Mouse (Mus musculus): ENCODE measurements around the gene Ppm1e. TPM values are rescaled to one million over a fixed set of nuclear protein-coding genes. Genes with fewer than 3 reads are reported as not detected.

Ppm1e gene
- polyA plus RNA-seq, 1 experiment from 2014 or later = 1.7 TPM

- Histone ChIP-seq H3K9me3 (replicated peaks) (no peaks in the 10 kb centered on the region), H3K27me3 (no peaks in the 10 kb centered on the region), H3K36me3 (replicated peaks) (no peaks in the 10 kb centered on the region), H3K9ac (no peak overlapping the region), H3K4me1 (replicated peaks) (no peaks in the 10 kb centered on the region), H3K4me3 (replicated peaks) (no peak overlapping the region), H3K27ac (replicated peaks) (no peak overlapping the region), H3K4me2 (no peak overlapping the region)
- 76% methylated on average over 6 of the region's 6 CpGs for WGBS (ENCODE audit: insufficient replicate concordance)
- ATAC-seq (ENCODE audit: insufficient read depth) = no peak
Observed at GRCm38 (mm10) chr11:87250132-87250531, 108.7 kb downstream of the Ppm1e start.

GRCm38 (mm10) chr11:87247494-87247866 is 111.3 kb downstream of the Ppm1e start:
- no peak overlapping the region for H3K4me2 ChIP-seq
- WGBS (ENCODE audit: insufficient replicate concordance) = 83% methylated on average over 5 of the region's 5 CpGs
- no peak for ATAC-seq (ENCODE audit: insufficient read depth)

GRCm38 (mm10) chr11:87246724-87247493 is 111.9 kb downstream of the Ppm1e start:
- H3K9me3 ChIP-seq (replicated peaks) = no peaks in the 10 kb centered on the region
- 78% methylated on average over 9 of the region's 9 CpGs for WGBS (ENCODE audit: insufficient replicate concordance)
- no peaks in the 10 kb centered on the region for H3K36me3 ChIP-seq (replicated peaks)
- H3K4me1 ChIP-seq (replicated peaks) = no peaks in the 10 kb centered on the region
- no peaks in the 10 kb centered on the region for H3K27me3 ChIP-seq
- H3K4me3 ChIP-seq (replicated peaks) = no peak overlapping the region
- H3K27ac ChIP-seq (replicated peaks) = no peak overlapping the region
- no peak overlapping the region for H3K9ac ChIP-seq
- no peak for ATAC-seq (ENCODE audit: insufficient read depth)
- H3K4me2 ChIP-seq = no peak overlapping the region

More at GRCm38 (mm10) chr11:87247494-87247866, 111.3 kb downstream of the Ppm1e start:
- Histone ChIP-seq H3K27me3 (no peaks in the 10 kb centered on the region), H3K4me3 (replicated peaks) (no peak overlapping the region), H3K36me3 (replicated peaks) (no peaks in the 10 kb centered on the region), H3K27ac (replicated peaks) (no peak overlapping the region), H3K9ac (no peak overlapping the region), H3K4me1 (replicated peaks) (no peaks in the 10 kb centered on the region), H3K9me3 (replicated peaks) (no peaks in the 10 kb centered on the region)

- Histone ChIP-seq H3K27me3 (no peaks in the 10 kb centered on the region), H3K4me1 (replicated peaks) (no peaks in the 10 kb centered on the region), H3K4me3 (replicated peaks) (no peak overlapping the region), H3K9ac (no peak overlapping the region), H3K9me3 (replicated peaks) (no peaks in the 10 kb centered on the region), H3K4me2 (no peak overlapping the region), H3K36me3 (replicated peaks) (no peaks in the 10 kb centered on the region), H3K27ac (replicated peaks) (no peak overlapping the region)
- no peak for ATAC-seq (ENCODE audit: insufficient read depth)
- 72% methylated on average over 4 of the region's 4 CpGs for WGBS (ENCODE audit: insufficient replicate concordance)
Observed at GRCm38 (mm10) chr11:87246107-87246651, 112.6 kb downstream of the Ppm1e start.

- no peak overlapping the region for H3K9ac ChIP-seq
- H3K27ac ChIP-seq (replicated peaks) = no peak overlapping the region
- peaks cover 6% of the 10 kb centered on the region; the same call in 1 of the 2 replicates for H3K36me3 ChIP-seq (replicated peaks)
- no peaks in the 10 kb centered on the region for H3K4me1 ChIP-seq (replicated peaks)
- 41% methylated on average over 9 of the region's 9 CpGs for WGBS (ENCODE audit: insufficient replicate concordance)
- H3K4me3 ChIP-seq (replicated peaks) = no peak overlapping the region
- H3K4me2 ChIP-seq = no peak overlapping the region
- ATAC-seq (ENCODE audit: insufficient read depth) = no peak
- H3K9me3 ChIP-seq (replicated peaks) = no peaks in the 10 kb centered on the region
- no peaks in the 10 kb centered on the region for H3K27me3 ChIP-seq
Observed at GRCm38 (mm10) chr11:87245171-87245840, 113.5 kb downstream of the Ppm1e start.

GRCm38 (mm10) chr11:87241256-87241655 is 117.6 kb downstream of the Ppm1e start:
- peaks cover 6% of the 10 kb centered on the region for H3K36me3 ChIP-seq (replicated peaks)
- 69% methylated on average over 7 of the region's 7 CpGs for WGBS (ENCODE audit: insufficient replicate concordance)
- H3K4me3 ChIP-seq (replicated peaks) = no peak overlapping the region
- no peak for ATAC-seq (ENCODE audit: insufficient read depth)
- H3K4me1 ChIP-seq (replicated peaks) = no peaks in the 10 kb centered on the region
- no peak overlapping the region for H3K9ac ChIP-seq
- H3K9me3 ChIP-seq (replicated peaks) = no peaks in the 10 kb centered on the region
- no peak overlapping the region for H3K27ac ChIP-seq (replicated peaks)
- no peaks in the 10 kb centered on the region for H3K27me3 ChIP-seq
- no peak overlapping the region for H3K4me2 ChIP-seq

GRCm38 (mm10) chr11:87240833-87241215 is 118.0 kb downstream of the Ppm1e start:
- no peak overlapping the region for H3K4me3 ChIP-seq (replicated peaks)
- no peaks in the 10 kb centered on the region for H3K9me3 ChIP-seq (replicated peaks)
- no peaks in the 10 kb centered on the region for H3K4me1 ChIP-seq (replicated peaks)
- WGBS (ENCODE audit: insufficient replicate concordance) = 77% methylated on average over 4 of the region's 4 CpGs
- H3K27me3 ChIP-seq = no peaks in the 10 kb centered on the region
- peaks cover 6% of the 10 kb centered on the region for H3K36me3 ChIP-seq (replicated peaks)
- no peak overlapping the region for H3K27ac ChIP-seq (replicated peaks)
- H3K4me2 ChIP-seq = no peak overlapping the region
- H3K9ac ChIP-seq = no peak overlapping the region
- ATAC-seq (ENCODE audit: insufficient read depth) = no peak

- H3K27me3 ChIP-seq = no peaks in the 10 kb centered on the region
- H3K4me2 ChIP-seq = no peak overlapping the region
- no peak overlapping the region for H3K27ac ChIP-seq (replicated peaks)
- H3K4me1 ChIP-seq (replicated peaks) = no peaks in the 10 kb centered on the region
- no peak for ATAC-seq (ENCODE audit: insufficient read depth)
- no peaks in the 10 kb centered on the region for H3K9me3 ChIP-seq (replicated peaks)
- no peak overlapping the region for H3K9ac ChIP-seq
- H3K36me3 ChIP-seq (replicated peaks) = peaks cover 6% of the 10 kb centered on the region
- 74% methylated on average over 15 of the region's 15 CpGs for WGBS (ENCODE audit: insufficient replicate concordance)
- H3K4me3 ChIP-seq (replicated peaks) = no peak overlapping the region
Observed at GRCm38 (mm10) chr11:87240141-87240832, 118.5 kb downstream of the Ppm1e start.

GRCm38 (mm10) chr11:87238891-87239530 is 119.8 kb downstream of the Ppm1e start:
- no peak overlapping the region for H3K9ac ChIP-seq
- no peaks in the 10 kb centered on the region for H3K9me3 ChIP-seq (replicated peaks)
- no peak overlapping the region for H3K27ac ChIP-seq (replicated peaks)
- H3K27me3 ChIP-seq = no peaks in the 10 kb centered on the region
- no peak overlapping the region for H3K4me2 ChIP-seq
- no peak overlapping the region for H3K4me3 ChIP-seq (replicated peaks)
- ATAC-seq (ENCODE audit: insufficient read depth) = no peak
- H3K4me1 ChIP-seq (replicated peaks) = no peaks in the 10 kb centered on the region
- peaks cover 6% of the 10 kb centered on the region for H3K36me3 ChIP-seq (replicated peaks)
- 80% methylated on average over 7 of the region's 7 CpGs for WGBS (ENCODE audit: insufficient replicate concordance)

- Histone ChIP-seq H3K9me3 (replicated peaks) (no peaks in the 10 kb centered on the region), H3K27ac (replicated peaks) (no peak overlapping the region), H3K4me1 (replicated peaks) (no peaks in the 10 kb centered on the region), H3K4me2 (no peak overlapping the region), H3K36me3 (replicated peaks) (peaks cover 6% of the 10 kb centered on the region), H3K9ac (no peak overlapping the region), H3K27me3 (no peaks in the 10 kb centered on the region), H3K4me3 (replicated peaks) (no peak overlapping the region)
- WGBS (ENCODE audit: insufficient replicate concordance) = 52% methylated on average over 5 of the region's 5 CpGs
- ATAC-seq (ENCODE audit: insufficient read depth) = no peak
Observed at GRCm38 (mm10) chr11:87235486-87235872, 123.3 kb downstream of the Ppm1e start.
